Mouse (Mus musculus) liver, postnatal 0 days (tissue): ENCODE measurements around the gene Cfap77.

Experiments used
- CTCF ChIP-seq: sonication (generic); IDR thresholded peaks from 2 replicates; pipeline ENCODE4 v1.5.1; 2016; ENCODE audit warnings: antibody characterized with exemption, low read depth
- EP300 ChIP-seq: IDR thresholded peaks from 2 replicates; pipeline ENCODE4 v1.6.1; 2016; ENCODE audit warnings: antibody characterized with exemption, low read depth, mild to moderate bottlenecking

- TF ChIP-seq CTCF (no peak), EP300 (no peak)
These were observed 108.6 kb downstream of the Cfap77 start for GRCm38 (mm10) chr2:28946312-28946711.
